In genomic region chr16:22536581-22537160, GRCm38 (mm10) we compare ENCODE assay signal across 21 mouse cellular contexts.
A peak's percentile ranks its signal among the peaks of the same experiment; 100 is the strongest.
DNase-seq lines count a peak whose midpoint lies in the region; ATAC-seq and TF ChIP-seq lines count a peak whose summit lies in the region.
"Had no signal": no experiment of that assay in that cellular context is flagged by ENCODE, and none has a peak within 500 bp of the region (broad histone marks: within the 10 kb centered on the region; RNA-seq: fewer than 3 reads in every experiment).

No protein-coding gene starts in this region.

- ATAC-seq in midbrain, embryonic 11.5 days (ENCODE audit: low FRiP score), result no peak
- no peak for ATAC-seq in midbrain, embryonic 13.5 days
- peak; percentile 91 for ATAC-seq in lung, postnatal 0 days
- ATAC-seq: forebrain, embryonic 16.5 days; hindbrain, embryonic 16.5 days had no signal

- H3K9ac ChIP-seq in midbrain, embryonic 11.5 days (ENCODE audit: low read length), result no peak overlapping the region
- no peak overlapping the region for H3K9ac ChIP-seq in midbrain, embryonic 13.5 days (replicated peaks)
- H3K9ac ChIP-seq in lung, postnatal 0 days (replicated peaks; ENCODE audit: low read depth), result no peak overlapping the region
- H3K9ac ChIP-seq: embryonic facial prominence, embryonic 15.5 days; forebrain, embryonic 12.5 days; hindbrain, embryonic 12.5 days had no signal

- H3K4me2 ChIP-seq in midbrain, embryonic 11.5 days, result no peak overlapping the region
- H3K4me2 ChIP-seq in midbrain, embryonic 13.5 days (replicated peaks), result no peak overlapping the region
- H3K4me2 ChIP-seq in lung, postnatal 0 days (replicated peaks; ENCODE audit: low read depth, low read length), result no peak overlapping the region
- H3K4me2 ChIP-seq: embryonic facial prominence, embryonic 15.5 days; forebrain, embryonic 12.5 days; heart, embryonic 11.5 days; hindbrain, embryonic 12.5 days had no signal

- H3K27me3 ChIP-seq in midbrain, embryonic 11.5 days (ENCODE audit: control insufficient read depth, insufficient read depth, low read length), result no peaks in the 10 kb centered on the region
- no peaks in the 10 kb centered on the region for H3K27me3 ChIP-seq in midbrain, embryonic 13.5 days
- no peaks in the 10 kb centered on the region for H3K27me3 ChIP-seq in lung, postnatal 0 days (replicated peaks; ENCODE audit: insufficient read depth, low read length)
- peaks cover 3% of the 10 kb centered on the region; the same call in 1 of the 2 replicates for H3K27me3 ChIP-seq in forebrain, embryonic 10.5 days (ENCODE audit: poor library complexity, severe bottlenecking)
- H3K27me3 ChIP-seq: embryonic facial prominence, embryonic 15.5 days; hindbrain, embryonic 12.5 days had no signal

- TF ChIP-seq CTCF in lung, postnatal 0 days (IDR thresholded peaks at IDR 0.05), result no peak

- peak; percentile 98 for TF ChIP-seq EP300 in lung, postnatal 0 days (IDR thresholded peaks at IDR 0.05)

- no peaks in the 10 kb centered on the region for H3K36me3 ChIP-seq in midbrain, embryonic 11.5 days (ENCODE audit: control insufficient read depth, insufficient read depth, low read length)
- H3K36me3 ChIP-seq in midbrain, embryonic 13.5 days, result no peaks in the 10 kb centered on the region
- no peaks in the 10 kb centered on the region for H3K36me3 ChIP-seq in lung, postnatal 0 days (ENCODE audit: insufficient read depth, low read length)
- no peaks in the 10 kb centered on the region for H3K36me3 ChIP-seq in forebrain, embryonic 10.5 days (replicated peaks)
- H3K36me3 ChIP-seq: embryonic facial prominence, embryonic 15.5 days; forebrain, embryonic 12.5 days; hindbrain, embryonic 12.5 days had no signal

- peak; percentile 37 for DNase-seq in midbrain, embryonic 11.5 days (ENCODE audit: low spot score, missing footprints)
- DNase-seq in lung, postnatal 0 days (ENCODE audit: low spot score), result peak; percentile 80
- DNase-seq in lung, postnatal 36 days, result peak; percentile 82
- DNase-seq in c-Kit-positive CD71-positive TER-119-positive erythroid progenitor cells, embryonic 14.5 days (ENCODE audit: low spot score), result no peak
- no peak for DNase-seq in forebrain, embryonic 10.5 days (ENCODE audit: extremely low spot score, low spot score)
- DNase-seq: adrenal gland, adult 8-10 months; adrenal gland, postnatal 36 days; cerebellum, adult 11 months; cerebellum, adult 8-10 months; cerebellum, postnatal 14 days; embryo, embryonic 11 days; gastrocnemius, postnatal 10 days; heart, adult 2 months; heart, postnatal 4 days had no signal

- H3K27ac ChIP-seq in midbrain, embryonic 11.5 days (ENCODE audit: low read depth, low read length), result no peak overlapping the region
- H3K27ac ChIP-seq in midbrain, embryonic 13.5 days, result no peak overlapping the region
- peak overlapping the region; percentile 32; the same call in 1 of the 2 replicates for H3K27ac ChIP-seq in lung, postnatal 0 days (ENCODE audit: low read length)
- no peak overlapping the region for H3K27ac ChIP-seq in forebrain, embryonic 10.5 days
- H3K27ac ChIP-seq: embryonic facial prominence, embryonic 15.5 days; forebrain, embryonic 12.5 days; heart, adult 2 months; hindbrain, embryonic 12.5 days had no signal

- no peaks in the 10 kb centered on the region for H3K9me3 ChIP-seq in midbrain, embryonic 11.5 days (ENCODE audit: control insufficient read depth, low read length)
- no peaks in the 10 kb centered on the region for H3K9me3 ChIP-seq in midbrain, embryonic 13.5 days
- H3K9me3 ChIP-seq in lung, postnatal 0 days (ENCODE audit: low read length), result no peaks in the 10 kb centered on the region
- H3K9me3 ChIP-seq in forebrain, embryonic 10.5 days, result no peaks in the 10 kb centered on the region
- H3K9me3 ChIP-seq: embryonic facial prominence, embryonic 15.5 days; forebrain, embryonic 12.5 days; hindbrain, embryonic 12.5 days had no signal

- WGBS in midbrain, embryonic 11.5 days, result 83% methylated on average over 8 of the region's 8 CpGs
- WGBS in midbrain, embryonic 13.5 days, result 82% methylated on average over 8 of the region's 8 CpGs
- 34% methylated on average over 8 of the region's 8 CpGs for WGBS in lung, postnatal 0 days
- WGBS in forebrain, embryonic 10.5 days, result 86% methylated on average over 8 of the region's 8 CpGs

- no peak overlapping the region for H3K4me3 ChIP-seq in midbrain, embryonic 11.5 days (ENCODE audit: low read depth, low read length)
- H3K4me3 ChIP-seq in midbrain, embryonic 13.5 days (replicated peaks), result no peak overlapping the region
- H3K4me3 ChIP-seq in lung, postnatal 0 days (ENCODE audit: low read depth, low read length), result no peak overlapping the region
- no peak overlapping the region for H3K4me3 ChIP-seq in forebrain, embryonic 10.5 days
- H3K4me3 ChIP-seq: embryonic facial prominence, embryonic 15.5 days; forebrain, embryonic 12.5 days; heart, adult 2 months; hindbrain, embryonic 12.5 days had no signal

- no peaks in the 10 kb centered on the region for H3K4me1 ChIP-seq in midbrain, embryonic 11.5 days (ENCODE audit: control insufficient read depth, insufficient read depth, low read length)
- no peaks in the 10 kb centered on the region for H3K4me1 ChIP-seq in midbrain, embryonic 13.5 days (replicated peaks)
- H3K4me1 ChIP-seq in lung, postnatal 0 days (ENCODE audit: insufficient read depth, low read depth, low read length), result no peaks in the 10 kb centered on the region; the same call in 1 of the 2 replicates
- no peaks in the 10 kb centered on the region for H3K4me1 ChIP-seq in forebrain, embryonic 10.5 days
- H3K4me1 ChIP-seq: embryonic facial prominence, embryonic 15.5 days; forebrain, embryonic 12.5 days; hindbrain, embryonic 12.5 days had no signal

Comparison
In these comparisons a context has a peak if more than half of its experiments do, and no peak if none do; other contexts are left out.
1. DNase-seq: peak in midbrain, embryonic 11.5 days (single experiment), lung, postnatal 0 days (single experiment) and lung, postnatal 36 days (single experiment); none in c-Kit-positive CD71-positive TER-119-positive erythroid progenitor cells, embryonic 14.5 days (single experiment) and forebrain, embryonic 10.5 days (single experiment).